9 mouse cellular contexts compared by ENCODE assay signal in genomic region chr7:65213216-65213925, GRCm38 (mm10). TPM values are rescaled to one million over a fixed set of nuclear protein-coding genes. Genes with fewer than 3 reads are reported as not detected.
A peak's percentile ranks its signal among the peaks of the same experiment; 100 is the strongest.
DNase-seq lines count a peak whose midpoint lies in the region; ATAC-seq lines count a peak whose summit lies in the region.
"Had no signal": no experiment of that assay in that cellular context is flagged by ENCODE, and none has a peak within 500 bp of the region (broad histone marks: within the 10 kb centered on the region; RNA-seq: fewer than 3 reads in every experiment).

No protein-coding gene starts in this region.

- WGBS in neural tube, embryonic 15.5 days, result 83% methylated on average over 14 of the region's 14 CpGs

- DNase-seq in neural tube, embryonic 10.5 days (ENCODE audit: extremely low spot score, low spot score), result peak; percentile 11
- DNase-seq in heart, postnatal 10 days, result peak; percentile 20 to 32
- DNase-seq in kidney, postnatal 36 days, result peak; percentile 13 to 24
- peak; percentile 22 for DNase-seq in urinary bladder, adult 2 months (ENCODE audit: low spot score)
- no peak for DNase-seq in gastrocnemius, postnatal 10 days
- no peak for DNase-seq in left cerebral cortex, postnatal 36 days (ENCODE audit: low spot score in 2 of 2)
- DNase-seq in thymus, postnatal 36 days, result no peak
- DNase-seq: cerebellum, adult 9-11 months had no signal

- H3K9me3 ChIP-seq in neural tube, embryonic 15.5 days (replicated peaks), result no peaks in the 10 kb centered on the region

- no peak overlapping the region for H3K4me3 ChIP-seq in neural tube, embryonic 15.5 days (replicated peaks)

- ATAC-seq in neural tube, embryonic 15.5 days (ENCODE audit: low FRiP score), result no peak

- H3K4me2 ChIP-seq in neural tube, embryonic 15.5 days, result no peak overlapping the region

- no peaks in the 10 kb centered on the region for H3K4me1 ChIP-seq in neural tube, embryonic 15.5 days

- no peak overlapping the region for H3K27ac ChIP-seq in neural tube, embryonic 15.5 days (replicated peaks)

- intact Hi-C loops in heart, postnatal 10 days (cut with DNase I), result no loop called here
- intact Hi-C loops in left cerebral cortex, postnatal 36 days (cut with DNase I), result no loop called here

- H3K9ac ChIP-seq in neural tube, embryonic 15.5 days (replicated peaks), result no peak overlapping the region

- H3K27me3 ChIP-seq in neural tube, embryonic 15.5 days (replicated peaks), result no peaks in the 10 kb centered on the region

- no peaks in the 10 kb centered on the region for H3K36me3 ChIP-seq in neural tube, embryonic 15.5 days

RNA-seq across cellular contexts. Expression of gene Fam189a1, which starts 57.0 kb away (rescaled TPM):
- 10.4 and 13.4 TPM in 2 replicates for polyA plus RNA-seq in neural tube, embryonic 15.5 days (2015; fragmentation: Nextera tagmentation; extraction: Ambion mirVana)
- total RNA-seq in heart, postnatal 10 days (2021), result not detected
- polyA plus RNA-seq in urinary bladder, adult 2 months (2012; rRNA removed), result 0.25 and 0.32 TPM in 2 replicates
- total RNA-seq in gastrocnemius, postnatal 10 days (2021), result under 1 TPM; 0.11 to 0.56 TPM
- 10 to 100 TPM; 55.9 to 66.3 TPM for total RNA-seq in left cerebral cortex, postnatal 36 days (2021)

Comparison
In these comparisons a context has a peak if more than half of its experiments do, and no peak if none do; other contexts are left out.
1. DNase-seq: peak in neural tube, embryonic 10.5 days (single experiment), heart, postnatal 10 days (2 of 2), kidney, postnatal 36 days (2 of 2) and urinary bladder, adult 2 months (single experiment); none in gastrocnemius, postnatal 10 days (single experiment), left cerebral cortex, postnatal 36 days (0 of 2) and thymus, postnatal 36 days (0 of 2).
2. RNA of gene Fam189a1, which starts 57.0 kb away (total RNA-seq): 55.9 to 66.3 TPM in left cerebral cortex, postnatal 36 days; 0.11 to 0.56 TPM in gastrocnemius, postnatal 10 days and not detected in heart, postnatal 10 days; every median in the first group is over 10 times any median in the second.